Mouse (Mus musculus): ENCODE data around the gene Zfp408. TPM values are rescaled to one million over a fixed set of nuclear protein-coding genes. Genes with fewer than 3 reads are reported as not detected.
"Not testable (repeated sequence)": the region's sequence is repeated elsewhere in the genome, so short reads cannot be mapped to it uniquely, and the experiment has no call there.

Gene Zfp408
- polyA plus RNA-seq, 1 experiment from 2014 or later, result 7.4 TPM

- Histone ChIP-seq H3K4me3 (ENCODE audit: low read length) (no peak overlapping the region), H3K27me3 (ENCODE audit: control insufficient read depth, insufficient read depth, low read length) (no peaks in the 10 kb centered on the region), H3K9ac (ENCODE audit: low read depth, low read length) (no peak overlapping the region), H3K27ac (ENCODE audit: low read depth, low read length) (no peak overlapping the region), H3K36me3 (ENCODE audit: control insufficient read depth, insufficient read depth, low read length) (no peaks in the 10 kb centered on the region), H3K9me3 (ENCODE audit: control insufficient read depth, low read length) (no peaks in the 10 kb centered on the region), H3K4me1 (ENCODE audit: control insufficient read depth, insufficient read depth, low read length) (no peaks in the 10 kb centered on the region), H3K4me2 (replicated peaks; ENCODE audit: low read depth, low read length) (no peak overlapping the region)
- ATAC-seq (ENCODE audit: low FRiP score, low TSS enrichment), result no peak
- WGBS, result 68% methylated on average over 5 of the region's 5 CpGs
Measured at GRCm38 (mm10) chr2:91632316-91632715, 17.3 kb downstream of the Zfp408 start.

DNA sequence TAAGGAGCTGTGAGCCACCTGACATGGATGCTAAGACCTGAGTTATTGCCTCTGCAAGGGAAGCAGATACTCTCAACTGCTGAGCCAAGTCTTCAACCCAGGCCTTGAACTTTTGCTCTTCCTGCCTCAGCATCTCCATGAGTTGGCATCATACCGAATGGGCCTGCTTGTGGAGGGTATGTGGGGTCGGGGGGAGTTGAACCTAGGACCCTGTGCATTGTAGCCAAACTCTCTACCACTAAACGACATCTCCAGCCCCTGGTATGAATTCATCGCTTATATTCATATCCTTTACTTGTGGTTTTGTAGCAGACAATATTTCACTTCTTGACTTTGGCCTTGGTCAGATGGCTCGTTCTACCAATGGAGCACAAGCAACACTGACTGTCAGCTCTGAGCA lies 17.8 kb downstream of the Zfp408 start:
- no peak for ATAC-seq (ENCODE audit: low FRiP score, low TSS enrichment)
- WGBS, result 89% methylated on average over 5 of the region's 5 CpGs
- no peaks in the 10 kb centered on the region for H3K27me3 ChIP-seq (ENCODE audit: control insufficient read depth, insufficient read depth, low read length)
- no peaks in the 10 kb centered on the region for H3K4me1 ChIP-seq (ENCODE audit: control insufficient read depth, insufficient read depth, low read length)
- no peaks in the 10 kb centered on the region for H3K36me3 ChIP-seq (ENCODE audit: control insufficient read depth, insufficient read depth, low read length)
- no peaks in the 10 kb centered on the region for H3K9me3 ChIP-seq (ENCODE audit: control insufficient read depth, low read length)
- no peak overlapping the region for H3K27ac ChIP-seq (ENCODE audit: low read depth, low read length)
- H3K9ac ChIP-seq (ENCODE audit: low read depth, low read length), result no peak overlapping the region
- H3K4me3 ChIP-seq (ENCODE audit: low read length), result no peak overlapping the region
- H3K4me2 ChIP-seq (replicated peaks; ENCODE audit: low read depth, low read length), result no peak overlapping the region

DNA sequence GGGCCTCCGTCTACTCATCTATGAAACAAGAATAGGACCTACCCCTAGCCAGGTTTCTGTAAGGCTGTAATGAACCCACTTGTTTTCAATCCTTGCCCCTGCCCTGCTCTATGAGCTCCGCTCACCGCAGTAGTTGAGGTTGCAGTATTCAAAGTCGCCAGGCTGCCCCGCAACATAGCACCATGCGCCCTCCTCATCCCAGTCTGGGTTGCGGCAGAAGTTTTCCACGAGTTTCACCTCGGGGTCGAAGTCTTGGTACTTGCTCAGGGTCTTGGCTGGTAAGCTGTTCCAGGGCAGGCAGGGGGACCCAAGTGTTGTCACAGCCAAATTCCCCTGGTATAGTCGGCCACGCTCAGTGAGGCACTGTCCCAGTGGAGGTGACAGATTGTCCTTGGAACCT lies 19.2 kb downstream of the Zfp408 start:
- H3K36me3 ChIP-seq (ENCODE audit: control insufficient read depth, insufficient read depth, low read length), result no peaks in the 10 kb centered on the region
- H3K9me3 ChIP-seq (ENCODE audit: control insufficient read depth, low read length), result no peaks in the 10 kb centered on the region
- no peak overlapping the region for H3K9ac ChIP-seq (ENCODE audit: low read depth, low read length)
- no peak overlapping the region for H3K4me3 ChIP-seq (ENCODE audit: low read length)
- H3K4me2 ChIP-seq (replicated peaks; ENCODE audit: low read depth, low read length), result no peak overlapping the region
- no peak overlapping the region for H3K27ac ChIP-seq (ENCODE audit: low read depth, low read length)
- H3K27me3 ChIP-seq (ENCODE audit: control insufficient read depth, insufficient read depth, low read length), result no peaks in the 10 kb centered on the region
- ATAC-seq (ENCODE audit: low FRiP score, low TSS enrichment), result no peak
- 91% methylated on average over 12 of the region's 12 CpGs for WGBS
- H3K4me1 ChIP-seq (ENCODE audit: control insufficient read depth, insufficient read depth, low read length), result no peaks in the 10 kb centered on the region

GRCm38 (mm10) chr2:91629682-91630081 lies 19.9 kb downstream of the Zfp408 start:
- 86% methylated on average over 18 of the region's 18 CpGs for WGBS

GRCm38 (mm10) chr2:91628171-91628570 lies 21.4 kb downstream of the Zfp408 start:
- 90% methylated on average over 8 of the region's 8 CpGs for WGBS
- H3K4me1 ChIP-seq (ENCODE audit: control insufficient read depth, insufficient read depth, low read length), result no peaks in the 10 kb centered on the region
- no peak overlapping the region for H3K9ac ChIP-seq (ENCODE audit: low read depth, low read length)
- no peaks in the 10 kb centered on the region for H3K36me3 ChIP-seq (ENCODE audit: control insufficient read depth, insufficient read depth, low read length)
- no peak overlapping the region for H3K4me2 ChIP-seq (replicated peaks; ENCODE audit: low read depth, low read length)
- ATAC-seq (ENCODE audit: low FRiP score, low TSS enrichment), result no peak
- no peak overlapping the region for H3K27ac ChIP-seq (ENCODE audit: low read depth, low read length)
- no peaks in the 10 kb centered on the region for H3K27me3 ChIP-seq (ENCODE audit: control insufficient read depth, insufficient read depth, low read length)
- no peaks in the 10 kb centered on the region for H3K9me3 ChIP-seq (ENCODE audit: control insufficient read depth, low read length)
- H3K4me3 ChIP-seq (ENCODE audit: low read length), result no peak overlapping the region

More at GRCm38 (mm10) chr2:91629682-91630081, 19.9 kb downstream of the Zfp408 start:
- H3K4me2 ChIP-seq (replicated peaks; ENCODE audit: low read depth, low read length), result no peak overlapping the region
- H3K4me3 ChIP-seq (ENCODE audit: low read length), result no peak overlapping the region
- no peak for ATAC-seq (ENCODE audit: low FRiP score, low TSS enrichment)
- H3K27me3 ChIP-seq (ENCODE audit: control insufficient read depth, insufficient read depth, low read length), result no peaks in the 10 kb centered on the region
- H3K36me3 ChIP-seq (ENCODE audit: control insufficient read depth, insufficient read depth, low read length), result no peaks in the 10 kb centered on the region
- H3K4me1 ChIP-seq (ENCODE audit: control insufficient read depth, insufficient read depth, low read length), result no peaks in the 10 kb centered on the region
- H3K9ac ChIP-seq (ENCODE audit: low read depth, low read length), result no peak overlapping the region
- H3K9me3 ChIP-seq (ENCODE audit: control insufficient read depth, low read length), result no peaks in the 10 kb centered on the region
- no peak overlapping the region for H3K27ac ChIP-seq (ENCODE audit: low read depth, low read length)

DNA sequence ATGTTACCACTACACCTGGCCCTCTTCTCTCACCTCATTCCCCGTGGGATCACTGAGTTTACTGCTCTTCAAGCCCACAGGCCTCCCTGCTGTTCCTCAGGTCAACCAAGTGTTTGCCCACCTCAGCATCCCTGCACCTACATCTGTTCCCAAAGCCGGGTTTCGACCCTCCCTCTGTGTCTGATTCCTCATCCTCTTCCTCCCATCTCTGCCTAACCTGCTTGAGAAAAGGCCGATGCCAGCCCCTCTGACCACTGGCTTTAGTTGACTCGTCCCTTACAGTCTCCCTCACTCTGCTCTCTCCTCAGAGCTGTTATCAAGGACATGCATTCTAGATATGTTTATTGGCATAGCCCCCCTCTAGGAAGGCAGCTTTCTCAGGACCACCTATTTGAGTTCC lies 22.1 kb downstream of the Zfp408 start:
- H3K27ac ChIP-seq (ENCODE audit: low read depth, low read length), result no peak overlapping the region
- no peaks in the 10 kb centered on the region for H3K27me3 ChIP-seq (ENCODE audit: control insufficient read depth, insufficient read depth, low read length)
- no peak overlapping the region for H3K4me3 ChIP-seq (ENCODE audit: low read length)
- no peaks in the 10 kb centered on the region for H3K4me1 ChIP-seq (ENCODE audit: control insufficient read depth, insufficient read depth, low read length)
- H3K9ac ChIP-seq (ENCODE audit: low read depth, low read length), result no peak overlapping the region
- peaks cover 2% of the 10 kb centered on the region; the same call in 1 of the 2 replicates for H3K36me3 ChIP-seq (ENCODE audit: control insufficient read depth, insufficient read depth, low read length)
- no peak overlapping the region for H3K4me2 ChIP-seq (replicated peaks; ENCODE audit: low read depth, low read length)
- 81% methylated on average over 5 of the region's 5 CpGs for WGBS
- H3K9me3 ChIP-seq (ENCODE audit: control insufficient read depth, low read length), result no peaks in the 10 kb centered on the region
- no peak for ATAC-seq (ENCODE audit: low FRiP score, low TSS enrichment)

DNA sequence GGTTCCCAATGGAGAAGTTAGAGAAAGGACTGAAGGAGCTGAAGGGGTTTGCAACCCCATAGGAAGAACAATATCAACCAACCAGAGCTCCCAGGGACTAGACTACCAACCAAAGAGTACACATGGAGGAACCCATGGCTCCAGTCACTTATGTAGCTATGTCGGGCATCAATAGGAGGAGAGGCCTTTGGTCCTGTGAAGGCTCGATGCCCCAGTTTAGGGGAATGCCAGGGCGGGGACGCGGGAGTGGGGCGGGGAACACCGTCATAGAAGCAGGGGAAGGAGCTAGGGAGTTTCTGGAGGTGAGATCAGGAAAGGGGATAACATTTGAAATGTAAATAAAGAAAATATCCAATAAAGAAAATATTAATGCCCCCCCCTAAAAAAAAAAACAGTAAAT lies 26.2 kb downstream of the Zfp408 start:
- not testable (repeated sequence) for H3K9ac ChIP-seq (ENCODE audit: low read depth, low read length); H3K27me3 ChIP-seq (ENCODE audit: control insufficient read depth, insufficient read depth, low read length); H3K4me1 ChIP-seq (ENCODE audit: control insufficient read depth, insufficient read depth, low read length); H3K27ac ChIP-seq (ENCODE audit: low read depth, low read length); H3K4me3 ChIP-seq (ENCODE audit: low read length); H3K4me2 ChIP-seq (replicated peaks; ENCODE audit: low read depth, low read length); ATAC-seq (ENCODE audit: low FRiP score, low TSS enrichment); H3K9me3 ChIP-seq (ENCODE audit: control insufficient read depth, low read length)
- WGBS, result 95% methylated on average over 7 of the region's 7 CpGs
- peaks cover 43% of the 10 kb centered on the region for H3K36me3 ChIP-seq (ENCODE audit: control insufficient read depth, insufficient read depth, low read length)

DNA sequence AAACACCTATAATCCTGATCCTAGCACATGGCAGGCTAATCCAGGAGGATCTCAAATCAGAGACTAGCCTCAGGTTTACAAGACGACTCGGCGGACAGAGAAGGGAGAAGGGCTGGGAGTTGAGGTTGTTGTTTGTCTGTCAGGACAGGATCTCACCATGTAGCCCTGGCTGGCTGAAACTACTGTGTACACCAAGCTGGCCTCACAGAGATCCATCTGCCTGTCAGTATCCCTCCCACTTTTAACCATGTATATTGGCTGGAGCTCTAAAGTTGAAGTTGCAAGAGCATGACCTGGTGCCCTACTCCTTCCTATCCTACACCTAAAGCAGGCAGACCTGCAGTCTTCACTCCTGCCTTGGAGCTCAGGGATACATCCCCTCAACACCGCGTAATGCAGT lies 27.2 kb downstream of the Zfp408 start:
- Histone ChIP-seq H3K27me3 (ENCODE audit: control insufficient read depth, insufficient read depth, low read length) (no peaks in the 10 kb centered on the region), H3K4me1 (ENCODE audit: control insufficient read depth, insufficient read depth, low read length) (no peaks in the 10 kb centered on the region), H3K27ac (ENCODE audit: low read depth, low read length) (no peak overlapping the region), H3K9ac (ENCODE audit: low read depth, low read length) (no peak overlapping the region), H3K4me3 (ENCODE audit: low read length) (no peak overlapping the region), H3K4me2 (replicated peaks; ENCODE audit: low read depth, low read length) (no peak overlapping the region), H3K36me3 (ENCODE audit: control insufficient read depth, insufficient read depth, low read length) (peaks cover 53% of the 10 kb centered on the region), H3K9me3 (ENCODE audit: control insufficient read depth, low read length) (no peaks in the 10 kb centered on the region)
- ATAC-seq (ENCODE audit: low FRiP score, low TSS enrichment), result no peak
- 95% methylated on average over 5 of the region's 5 CpGs for WGBS

- not testable (repeated sequence) for H3K4me3 ChIP-seq (ENCODE audit: low read length); H3K4me2 ChIP-seq (replicated peaks; ENCODE audit: low read depth, low read length); H3K27me3 ChIP-seq (ENCODE audit: control insufficient read depth, insufficient read depth, low read length); H3K4me1 ChIP-seq (ENCODE audit: control insufficient read depth, insufficient read depth, low read length); H3K9me3 ChIP-seq (ENCODE audit: control insufficient read depth, low read length); ATAC-seq (ENCODE audit: low FRiP score, low TSS enrichment); H3K27ac ChIP-seq (ENCODE audit: low read depth, low read length); H3K9ac ChIP-seq (ENCODE audit: low read depth, low read length)
- peaks cover 55% of the 10 kb centered on the region for H3K36me3 ChIP-seq (ENCODE audit: control insufficient read depth, insufficient read depth, low read length)
Measured at GRCm38 (mm10) chr2:91609370-91609769, 40.2 kb downstream of the Zfp408 start.

- no peak for ATAC-seq (ENCODE audit: low FRiP score, low TSS enrichment)
- H3K27ac ChIP-seq (ENCODE audit: low read depth, low read length), result no peak overlapping the region
- 91% methylated on average over 4 of the region's 4 CpGs for WGBS
- no peak overlapping the region for H3K4me2 ChIP-seq (replicated peaks; ENCODE audit: low read depth, low read length)
- H3K4me1 ChIP-seq (ENCODE audit: control insufficient read depth, insufficient read depth, low read length), result no peaks in the 10 kb centered on the region
- H3K9ac ChIP-seq (ENCODE audit: low read depth, low read length), result no peak overlapping the region
- H3K36me3 ChIP-seq (ENCODE audit: control insufficient read depth, insufficient read depth, low read length), result peaks cover 76% of the 10 kb centered on the region
- H3K9me3 ChIP-seq (ENCODE audit: control insufficient read depth, low read length), result no peaks in the 10 kb centered on the region
- H3K4me3 ChIP-seq (ENCODE audit: low read length), result no peak overlapping the region
- no peaks in the 10 kb centered on the region for H3K27me3 ChIP-seq (ENCODE audit: control insufficient read depth, insufficient read depth, low read length)
Measured at GRCm38 (mm10) chr2:91602389-91602788, 47.2 kb downstream of the Zfp408 start.
